Mouse (Mus musculus): ENCODE measurements around the gene Itsn1.

Gene Itsn1

DNA sequence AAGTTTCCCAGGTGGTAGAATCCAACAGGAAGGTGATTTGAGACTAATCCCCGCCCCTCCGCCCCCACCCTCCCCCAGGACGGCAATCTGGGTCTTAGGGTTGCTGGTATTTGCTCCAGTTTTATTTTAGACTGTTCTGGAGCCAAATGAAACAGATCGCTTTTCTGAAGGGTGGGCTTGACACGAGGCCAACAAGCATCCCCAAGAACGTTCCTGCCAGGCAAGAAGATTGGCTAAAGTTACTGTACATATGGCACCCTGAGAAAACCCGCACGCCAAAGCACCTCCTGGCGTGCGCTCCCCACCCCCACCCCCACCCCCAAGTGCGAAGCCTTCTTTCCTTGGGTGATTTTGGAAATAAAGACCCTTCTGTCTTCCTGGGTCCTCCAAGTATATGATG lies 178.1 kb downstream of the Itsn1 start:
- H3K36me3 ChIP-seq (ENCODE audit: control insufficient read depth, insufficient read depth, low read length, poor library complexity, severe bottlenecking), result no peaks in the 10 kb centered on the region
- DNase-seq (ENCODE audit: low read depth, low spot score), result no peak
- no peaks in the 10 kb centered on the region for H3K27me3 ChIP-seq (ENCODE audit: control insufficient read depth, insufficient read depth, low read length, poor library complexity, severe bottlenecking)

DNA sequence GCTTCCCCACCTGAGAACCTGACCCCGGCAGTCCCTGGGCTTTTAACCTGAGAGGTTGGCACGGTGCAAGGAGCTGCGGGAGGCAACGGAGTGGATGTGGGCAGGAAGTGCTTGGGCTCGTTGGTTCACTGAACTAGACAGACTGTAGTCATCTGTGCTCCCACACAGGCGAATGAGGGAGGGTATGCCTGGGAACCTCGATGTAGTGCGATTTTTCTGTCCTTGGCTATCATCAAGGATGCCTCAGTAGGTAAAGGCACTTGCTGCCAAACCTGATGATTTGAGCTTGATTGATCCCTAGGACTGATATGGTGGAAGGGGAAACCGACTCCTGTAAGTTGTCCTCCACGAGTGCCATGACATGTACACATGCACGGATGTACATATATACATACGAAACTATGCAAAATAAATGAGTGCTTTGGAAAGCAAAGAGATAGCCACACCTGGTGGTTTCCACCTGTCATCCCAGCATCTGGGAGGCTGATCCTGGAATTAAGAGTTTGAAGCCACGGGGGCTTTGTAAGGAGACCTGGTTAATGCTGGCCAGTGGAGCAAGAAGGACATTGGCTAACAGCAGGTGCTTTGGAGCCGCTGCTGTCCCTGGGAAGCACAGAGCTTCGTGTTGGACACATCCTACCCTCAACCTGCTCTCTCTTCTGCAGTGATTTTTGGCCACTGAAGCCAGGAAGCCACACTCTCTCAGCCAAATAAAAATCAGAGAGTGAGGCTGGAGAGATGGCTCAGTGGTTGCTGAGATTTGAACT lies 180.7 kb downstream of the Itsn1 start:
- Histone ChIP-seq H3K36me3 (ENCODE audit: control insufficient read depth, insufficient read depth, low read length, poor library complexity, severe bottlenecking) (no peaks in the 10 kb centered on the region), H3K27me3 (ENCODE audit: control insufficient read depth, insufficient read depth, low read length, poor library complexity, severe bottlenecking) (no peaks in the 10 kb centered on the region)
- no peak for DNase-seq (ENCODE audit: low read depth, low spot score)

GRCm38 (mm10) chr16:91917631-91918096 lies 188.6 kb downstream of the Itsn1 start:
- H3K27me3 ChIP-seq (ENCODE audit: control insufficient read depth, insufficient read depth, low read length, poor library complexity, severe bottlenecking), result no peaks in the 10 kb centered on the region; the same call in 1 of the 2 replicates
- DNase-seq (ENCODE audit: low read depth, low spot score), result peak; percentile 88
- no peaks in the 10 kb centered on the region for H3K36me3 ChIP-seq (ENCODE audit: control insufficient read depth, insufficient read depth, low read length, poor library complexity, severe bottlenecking)

- H3K36me3 ChIP-seq (ENCODE audit: control insufficient read depth, insufficient read depth, low read length, poor library complexity, severe bottlenecking), result no peaks in the 10 kb centered on the region
- no peak for DNase-seq (ENCODE audit: low read depth, low spot score)
- no peaks in the 10 kb centered on the region; the same call in 1 of the 2 replicates for H3K27me3 ChIP-seq (ENCODE audit: control insufficient read depth, insufficient read depth, low read length, poor library complexity, severe bottlenecking)
Observed at GRCm38 (mm10) chr16:91918461-91918860, 189.4 kb downstream of the Itsn1 start.

- Histone ChIP-seq H3K36me3 (ENCODE audit: control insufficient read depth, insufficient read depth, low read length, poor library complexity, severe bottlenecking) (peaks cover 3% of the 10 kb centered on the region; the same call in 1 of the 2 replicates), H3K27me3 (ENCODE audit: control insufficient read depth, insufficient read depth, low read length, poor library complexity, severe bottlenecking) (no peaks in the 10 kb centered on the region; the same call in 1 of the 2 replicates)
- no peak for DNase-seq (ENCODE audit: low read depth, low spot score)
Observed at GRCm38 (mm10) chr16:91919056-91919455, 190.0 kb downstream of the Itsn1 start.

DNA sequence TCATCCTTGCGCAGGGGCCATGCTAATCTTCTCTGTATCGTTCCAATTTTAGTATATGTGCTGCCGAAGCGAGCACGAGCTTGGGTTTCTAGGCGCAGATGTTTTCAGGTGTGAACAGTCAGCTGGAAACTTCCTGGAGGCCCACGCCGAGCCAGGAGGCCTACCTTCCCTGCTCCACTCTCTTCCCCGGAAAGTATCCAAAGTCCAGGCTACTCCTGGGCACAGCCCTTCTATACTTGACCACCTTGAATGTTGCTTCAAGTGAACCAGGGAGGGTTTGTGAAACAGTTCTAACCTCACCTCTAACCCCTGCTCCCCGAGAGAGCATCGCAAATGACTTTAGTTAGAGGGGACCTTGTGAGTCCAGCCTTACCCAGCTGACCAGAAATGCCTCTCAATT lies 192.3 kb downstream of the Itsn1 start:
- H3K36me3 ChIP-seq (ENCODE audit: control insufficient read depth, insufficient read depth, low read length, poor library complexity, severe bottlenecking), result peaks cover 7% of the 10 kb centered on the region; the same call in 1 of the 2 replicates
- DNase-seq (ENCODE audit: low read depth, low spot score), result no peak

DNA sequence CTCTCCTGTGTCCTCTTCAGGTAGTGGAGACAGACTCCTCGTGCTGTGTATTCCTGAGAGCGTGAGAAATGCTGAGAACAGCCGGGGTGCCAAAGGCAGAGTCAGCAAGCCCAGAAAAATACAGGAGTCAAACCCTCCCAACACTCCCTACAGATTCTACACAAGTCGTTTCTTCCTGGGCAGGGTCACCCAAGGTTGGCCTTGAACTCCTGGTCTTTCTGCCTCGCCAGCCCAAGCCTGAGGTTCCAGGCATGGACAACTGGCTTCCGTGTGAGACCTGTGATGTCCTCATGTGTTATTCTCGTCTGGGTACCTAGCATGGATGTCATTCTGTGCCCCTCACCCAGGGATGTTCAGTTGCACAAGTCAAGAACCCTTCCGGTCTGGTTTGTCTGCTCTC lies 193.9 kb downstream of the Itsn1 start:
- H3K27me3 ChIP-seq (ENCODE audit: control insufficient read depth, insufficient read depth, low read length, poor library complexity, severe bottlenecking), result no peaks in the 10 kb centered on the region
- peaks cover 14% of the 10 kb centered on the region for H3K36me3 ChIP-seq (ENCODE audit: control insufficient read depth, insufficient read depth, low read length, poor library complexity, severe bottlenecking)
- DNase-seq (ENCODE audit: low read depth, low spot score), result no peak

More for the DNA sequence above, 192.3 kb downstream of the Itsn1 start:
- H3K27me3 ChIP-seq (ENCODE audit: control insufficient read depth, insufficient read depth, low read length, poor library complexity, severe bottlenecking), result no peaks in the 10 kb centered on the region

DNA sequence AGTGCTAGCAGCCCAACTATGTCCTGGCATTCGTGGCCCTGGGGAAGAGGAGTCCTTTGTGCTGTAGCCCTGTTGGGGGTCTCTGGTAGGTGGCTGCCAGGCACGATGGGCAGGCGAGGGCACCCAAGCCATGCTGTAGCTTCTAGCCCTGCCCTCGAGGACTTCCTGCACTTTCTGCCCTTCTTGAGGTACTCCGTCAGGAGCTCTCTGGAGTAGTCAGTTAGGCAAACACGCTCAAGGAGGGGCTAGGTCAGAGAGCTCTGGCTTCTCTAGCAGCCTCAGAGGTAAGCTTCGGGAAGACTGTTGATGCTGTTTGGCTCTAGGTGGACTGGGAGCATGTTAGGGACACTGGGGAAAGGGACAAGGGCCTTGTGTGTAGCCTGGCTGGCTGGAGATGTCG lies 195.3 kb downstream of the Itsn1 start:
- Histone ChIP-seq H3K27me3 (ENCODE audit: control insufficient read depth, insufficient read depth, low read length, poor library complexity, severe bottlenecking) (no peaks in the 10 kb centered on the region), H3K36me3 (ENCODE audit: control insufficient read depth, insufficient read depth, low read length, poor library complexity, severe bottlenecking) (peaks cover 16% of the 10 kb centered on the region)
- DNase-seq (ENCODE audit: low read depth, low spot score), result no peak

- no peaks in the 10 kb centered on the region for H3K27me3 ChIP-seq (ENCODE audit: control insufficient read depth, insufficient read depth, low read length, poor library complexity, severe bottlenecking)
Observed at GRCm38 (mm10) chr16:91927911-91928630, 199.0 kb downstream of the Itsn1 start.

DNA sequence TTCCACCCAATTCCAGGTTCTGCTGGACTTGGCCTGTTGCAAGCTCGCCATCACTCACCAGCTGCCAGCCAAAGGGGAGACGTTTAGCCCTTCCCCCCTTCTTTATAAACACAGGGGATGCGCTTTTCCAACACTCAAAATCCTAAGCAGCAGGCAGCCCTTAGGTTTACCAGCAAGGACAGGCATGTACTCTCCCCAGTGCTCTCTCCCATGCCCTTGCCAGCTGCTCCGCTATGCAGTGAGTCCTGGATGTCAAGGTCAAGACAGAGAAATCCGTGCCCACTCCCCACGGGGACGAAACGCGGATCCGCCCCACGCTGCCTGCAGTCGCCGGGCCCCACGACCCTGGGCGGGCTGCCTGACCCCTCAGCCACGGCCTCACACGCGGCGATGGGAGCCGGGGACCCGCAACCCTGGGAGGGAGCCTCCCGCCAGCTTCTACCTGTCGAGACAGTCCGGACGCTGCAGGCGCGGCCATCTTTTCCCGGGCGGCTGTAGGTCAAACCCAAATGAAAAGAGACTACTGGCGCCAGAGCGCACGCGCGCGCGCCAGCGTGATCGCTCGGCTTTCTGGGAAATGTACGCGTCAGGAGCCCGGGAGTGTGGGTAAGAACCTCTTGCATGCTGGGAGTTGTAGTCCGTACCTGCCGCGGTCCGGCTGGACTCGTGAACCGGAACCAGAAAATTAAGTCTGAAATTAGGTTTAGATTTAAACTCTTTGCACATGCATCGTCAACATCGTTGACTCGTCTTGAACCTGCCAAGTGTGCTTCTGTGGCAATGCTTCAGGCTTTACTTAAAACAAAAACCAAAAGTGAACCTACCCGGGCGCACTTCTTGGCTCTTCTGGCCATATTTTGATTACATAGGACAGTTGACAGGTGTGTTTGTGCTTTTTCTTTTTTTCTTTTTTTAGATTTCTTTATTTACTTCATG lies 202.3 kb downstream of the Itsn1 start:
- H3K27me3 ChIP-seq (ENCODE audit: control insufficient read depth, insufficient read depth, low read length, poor library complexity, severe bottlenecking), result no peaks in the 10 kb centered on the region
- H3K36me3 ChIP-seq (ENCODE audit: control insufficient read depth, insufficient read depth, low read length, poor library complexity, severe bottlenecking), result peaks cover 10% of the 10 kb centered on the region
- peak; percentile 96 for DNase-seq (ENCODE audit: low read depth, low spot score)

More at GRCm38 (mm10) chr16:91927911-91928630, 199.0 kb downstream of the Itsn1 start:
- peaks cover 16% of the 10 kb centered on the region for H3K36me3 ChIP-seq (ENCODE audit: control insufficient read depth, insufficient read depth, low read length, poor library complexity, severe bottlenecking)
- DNase-seq (ENCODE audit: low read depth, low spot score), result no peak

GRCm38 (mm10) chr16:91932082-91932690 lies 203.1 kb downstream of the Itsn1 start:
- no peak for DNase-seq (ENCODE audit: low read depth, low spot score)

DNA sequence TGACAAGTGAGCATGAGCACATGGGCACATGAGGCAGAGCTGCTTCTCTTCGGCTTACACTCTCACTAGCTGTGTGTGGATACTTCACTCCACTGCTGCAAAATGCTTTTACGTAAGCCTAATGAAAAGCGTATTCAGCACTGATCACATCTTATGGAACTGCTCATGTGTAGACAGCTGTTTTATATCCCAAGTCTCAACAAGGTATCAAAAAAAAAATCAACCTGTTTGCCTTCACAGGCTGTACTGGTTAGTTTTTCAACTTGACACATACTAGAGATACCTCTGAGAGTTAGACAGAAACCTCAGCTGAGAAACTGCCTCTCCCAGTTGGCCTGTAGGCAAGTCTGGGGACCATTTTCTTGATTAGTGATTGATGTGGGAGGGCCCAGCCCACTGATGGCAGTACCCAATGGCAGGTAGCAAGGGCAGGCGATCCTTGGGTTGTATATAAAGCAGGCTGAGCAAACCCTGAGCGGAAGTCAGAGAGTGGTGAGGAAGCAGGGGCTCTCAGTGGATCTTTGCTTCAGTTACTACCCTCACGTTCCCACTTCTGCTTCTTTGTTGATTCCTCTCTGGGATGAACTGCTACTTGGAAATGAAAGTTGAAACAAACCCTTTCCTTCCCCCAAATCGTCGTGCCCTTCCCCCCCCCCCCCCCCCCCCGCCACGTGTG lies 203.9 kb downstream of the Itsn1 start:
- DNase-seq (ENCODE audit: low read depth, low spot score), result peak; percentile 80
- H3K27me3 ChIP-seq (ENCODE audit: control insufficient read depth, insufficient read depth, low read length, poor library complexity, severe bottlenecking), result peaks cover 3% of the 10 kb centered on the region; the same call in 1 of the 2 replicates
- peaks cover 2% of the 10 kb centered on the region for H3K36me3 ChIP-seq (ENCODE audit: control insufficient read depth, insufficient read depth, low read length, poor library complexity, severe bottlenecking)

More at GRCm38 (mm10) chr16:91932082-91932690, 203.1 kb downstream of the Itsn1 start:
- H3K36me3 ChIP-seq (ENCODE audit: control insufficient read depth, insufficient read depth, low read length, poor library complexity, severe bottlenecking), result peaks cover 5% of the 10 kb centered on the region
- no peaks in the 10 kb centered on the region for H3K27me3 ChIP-seq (ENCODE audit: control insufficient read depth, insufficient read depth, low read length, poor library complexity, severe bottlenecking)

DNA sequence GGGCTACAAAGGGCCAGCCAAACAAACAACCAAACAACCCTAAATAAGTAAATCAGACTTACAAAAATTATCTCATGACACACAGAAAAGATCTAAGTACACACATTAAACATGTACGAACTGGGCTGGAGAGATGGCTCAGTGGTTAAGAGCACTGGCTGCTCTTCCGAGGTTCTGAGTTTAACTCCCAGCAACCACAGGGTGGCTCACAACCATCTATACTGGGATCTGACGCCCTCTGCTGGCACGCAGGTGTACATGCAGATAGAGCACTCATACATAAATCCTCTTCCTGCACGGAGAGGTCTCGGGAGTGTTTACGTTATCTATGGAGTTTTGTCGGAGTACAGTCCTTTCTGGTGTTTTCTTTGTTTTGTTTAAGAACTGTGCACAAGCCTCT lies 206.0 kb downstream of the Itsn1 start:
- no peaks in the 10 kb centered on the region; the same call in 1 of the 2 replicates for H3K36me3 ChIP-seq (ENCODE audit: control insufficient read depth, insufficient read depth, low read length, poor library complexity, severe bottlenecking)
- peaks cover 3% of the 10 kb centered on the region; the same call in 1 of the 2 replicates for H3K27me3 ChIP-seq (ENCODE audit: control insufficient read depth, insufficient read depth, low read length, poor library complexity, severe bottlenecking)
- DNase-seq (ENCODE audit: low read depth, low spot score), result peak; percentile 71

Measured in splenic B cell, adult 2 months (primary cell).